Mouse (Mus musculus): ENCODE data around the gene Lfng.

Lfng gene

DNA sequence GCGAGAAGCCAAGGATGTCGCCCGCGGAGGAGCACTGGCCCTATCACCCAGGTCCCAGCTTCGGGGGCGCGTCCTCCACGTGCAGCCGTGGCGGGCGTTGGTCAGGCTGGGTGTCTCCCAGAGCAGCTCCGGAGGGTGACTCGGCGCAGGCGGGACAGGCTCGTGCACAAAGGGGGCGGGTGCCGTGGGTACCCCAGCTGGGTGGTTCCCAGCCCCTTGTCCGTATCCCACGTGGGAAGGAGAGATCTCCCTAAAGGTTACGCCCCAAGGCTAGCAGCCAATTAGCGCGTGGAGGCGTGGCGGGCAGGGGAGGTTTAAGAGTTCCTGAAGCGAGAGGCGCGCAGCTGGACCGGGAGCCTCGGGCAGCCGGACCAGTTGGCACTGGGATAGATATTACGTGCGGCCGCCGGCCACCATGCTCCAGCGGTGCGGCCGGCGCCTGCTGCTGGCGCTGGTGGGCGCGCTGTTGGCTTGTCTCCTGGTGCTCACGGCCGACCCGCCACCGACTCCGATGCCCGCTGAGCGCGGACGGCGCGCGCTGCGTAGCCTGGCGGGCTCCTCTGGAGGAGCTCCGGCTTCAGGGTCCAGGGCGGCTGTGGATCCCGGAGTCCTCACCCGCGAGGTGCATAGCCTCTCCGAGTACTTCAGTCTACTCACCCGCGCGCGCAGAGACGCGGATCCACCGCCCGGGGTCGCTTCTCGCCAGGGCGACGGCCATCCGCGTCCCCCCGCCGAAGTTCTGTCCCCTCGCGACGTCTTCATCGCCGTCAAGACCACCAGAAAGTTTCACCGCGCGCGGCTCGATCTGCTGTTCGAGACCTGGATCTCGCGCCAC lies at the start of gene Lfng:
Gene Lfng (plus strand): TSS at position 320 of the 835 bp plus-strand sequence.
- DNase-seq (ENCODE audit: low read depth), result peak; percentile 51

DNA sequence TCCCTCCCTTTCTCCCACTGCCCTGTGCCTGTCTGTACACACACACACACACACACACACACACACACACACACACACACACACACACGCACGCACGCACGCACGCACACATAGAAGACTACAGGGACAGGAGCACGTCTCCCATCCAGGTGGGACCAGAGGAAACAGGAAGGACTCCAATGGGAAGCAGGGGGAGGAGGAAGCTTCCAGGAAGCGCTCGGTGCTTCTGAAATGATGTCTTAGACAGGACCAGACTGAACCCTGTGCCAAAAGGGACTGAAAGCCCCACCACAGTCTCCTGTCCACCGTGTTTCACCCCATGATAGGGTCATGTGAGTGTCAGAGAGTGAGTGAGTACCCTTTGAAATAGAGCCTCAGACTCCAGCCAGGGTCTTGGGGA lies 44.5 kb upstream of the Lfng start:
- no peak for DNase-seq (ENCODE audit: low read depth)

DNA sequence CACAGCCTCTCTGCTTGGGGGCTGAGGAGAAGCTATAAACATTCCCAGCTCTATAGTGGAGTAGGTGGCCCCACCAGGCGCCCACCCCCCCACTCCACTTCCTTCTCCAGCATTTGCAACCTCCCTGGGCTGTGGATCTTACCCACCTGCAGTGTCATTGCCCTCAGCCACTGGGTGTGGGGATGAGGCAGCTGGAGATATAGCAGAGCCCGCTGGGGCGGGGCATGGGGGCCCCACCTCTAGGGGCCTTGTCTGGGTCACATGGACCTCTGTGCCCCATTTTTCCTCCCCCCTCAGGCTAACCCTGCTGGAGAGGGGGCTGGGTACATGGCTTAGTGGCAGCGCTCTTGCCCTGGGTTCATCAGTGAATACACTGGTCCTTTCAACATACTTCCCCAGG lies 42.2 kb upstream of the Lfng start, which contains the start of gene Grifin:
Gene Grifin (minus strand): TSS at position 176 of the 400 bp plus-strand sequence.
- no peak for DNase-seq (ENCODE audit: low read depth)

DNA sequence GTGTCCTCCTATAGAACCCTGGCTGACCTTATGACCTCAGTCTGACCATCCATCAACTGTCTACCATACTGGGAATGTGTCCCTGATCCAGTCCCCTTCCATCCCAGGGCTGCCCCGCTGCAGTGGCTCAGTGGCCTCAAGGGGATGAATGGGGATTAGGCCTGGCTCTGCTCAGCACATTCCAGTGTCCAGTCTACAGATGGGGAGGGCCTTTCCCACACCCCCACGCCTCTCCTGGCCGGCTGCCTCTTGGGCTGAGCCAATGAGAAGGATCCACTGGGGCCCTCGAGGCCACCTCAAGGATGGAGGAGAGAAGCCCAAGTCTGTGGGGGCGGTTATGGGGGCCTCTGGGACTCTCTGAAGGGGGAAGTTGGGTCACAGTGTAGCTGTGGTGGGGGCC lies 41.7 kb upstream of the Lfng start:
- DNase-seq (ENCODE audit: low read depth), result peak; percentile 47

DNA sequence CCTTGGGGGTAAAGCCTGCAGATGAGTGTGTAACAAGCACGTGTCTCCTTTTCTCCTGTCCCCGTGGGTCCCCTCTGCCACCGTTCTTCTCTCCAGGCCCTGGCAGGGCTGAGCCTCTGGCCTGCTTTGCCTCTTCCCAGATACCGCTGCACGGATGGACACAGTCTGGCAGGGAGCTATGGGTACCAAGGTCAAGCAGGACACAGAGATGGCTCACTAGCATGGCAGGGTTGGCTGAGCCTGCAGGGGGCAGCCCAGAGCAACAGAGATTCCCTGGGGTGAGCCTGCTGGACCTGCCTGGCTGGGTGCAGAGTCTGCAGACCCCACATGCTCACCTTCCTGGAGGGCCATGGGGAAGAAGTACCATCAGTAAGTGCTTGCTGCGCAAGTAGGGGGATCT lies 41.3 kb upstream of the Lfng start:
- peak; percentile 53 for DNase-seq (ENCODE audit: low read depth)

DNA sequence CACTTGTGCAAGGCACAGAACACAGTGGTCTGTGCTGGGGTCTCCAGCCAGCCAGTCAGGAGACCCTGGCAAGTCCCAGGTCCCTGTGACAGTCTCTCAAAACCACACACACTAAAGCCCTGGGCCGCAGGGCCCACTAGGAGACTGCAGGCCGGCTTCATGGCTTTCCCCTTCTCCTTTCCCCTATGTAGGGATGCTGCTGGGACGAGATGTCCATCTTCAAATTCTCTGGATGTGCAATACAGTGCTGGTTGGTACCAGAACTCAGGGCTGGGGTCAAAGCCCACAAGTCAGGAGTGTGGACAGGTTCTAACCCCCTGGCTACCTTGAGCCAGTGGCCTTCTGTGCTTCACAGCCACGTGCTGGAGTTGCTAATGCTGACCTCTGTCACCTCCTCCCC lies 40.8 kb upstream of the Lfng start:
- no peak for DNase-seq (ENCODE audit: low read depth)

DNA sequence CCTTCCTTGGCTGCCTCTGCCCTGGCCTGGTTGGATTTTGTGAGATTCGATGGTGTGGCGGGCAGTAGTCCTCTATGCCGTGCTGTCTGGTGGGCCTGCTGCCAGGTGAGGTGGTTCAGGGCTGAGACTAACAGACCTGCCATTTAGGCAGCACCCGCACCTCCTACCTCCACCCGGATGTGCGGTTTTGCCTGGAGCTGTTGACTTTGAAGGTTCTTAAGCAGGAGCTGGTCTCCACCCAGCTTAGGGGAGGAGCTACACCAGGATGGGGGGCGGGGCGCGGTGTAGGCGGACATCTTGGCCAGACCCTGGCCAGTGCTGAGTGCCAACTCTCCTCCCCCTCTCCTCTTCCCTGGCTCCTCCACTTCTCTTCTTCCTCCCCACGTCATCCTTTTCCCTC lies 39.8 kb upstream of the Lfng start:
- peak; percentile 43 for DNase-seq (ENCODE audit: low read depth)

DNA sequence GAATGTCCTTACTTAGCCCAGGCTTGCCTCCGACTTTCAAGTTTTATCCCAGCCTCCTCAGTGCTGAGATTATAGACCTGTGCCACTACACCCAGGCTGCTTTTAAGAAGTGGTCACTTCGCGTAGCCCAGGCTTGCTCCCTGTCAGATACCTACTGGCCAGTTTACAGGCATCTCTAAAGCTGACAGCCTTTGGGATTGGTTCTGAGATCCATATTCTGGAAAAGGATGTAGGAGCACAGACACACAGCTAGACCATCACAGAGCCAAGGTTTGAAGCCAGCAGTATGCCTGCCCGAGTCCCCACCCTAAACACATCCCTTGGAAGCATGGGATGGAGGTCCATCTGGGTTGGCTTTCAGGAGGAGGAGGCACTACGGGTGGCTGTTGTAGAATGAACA lies 39.4 kb upstream of the Lfng start:
- DNase-seq (ENCODE audit: low read depth), result no peak

DNA sequence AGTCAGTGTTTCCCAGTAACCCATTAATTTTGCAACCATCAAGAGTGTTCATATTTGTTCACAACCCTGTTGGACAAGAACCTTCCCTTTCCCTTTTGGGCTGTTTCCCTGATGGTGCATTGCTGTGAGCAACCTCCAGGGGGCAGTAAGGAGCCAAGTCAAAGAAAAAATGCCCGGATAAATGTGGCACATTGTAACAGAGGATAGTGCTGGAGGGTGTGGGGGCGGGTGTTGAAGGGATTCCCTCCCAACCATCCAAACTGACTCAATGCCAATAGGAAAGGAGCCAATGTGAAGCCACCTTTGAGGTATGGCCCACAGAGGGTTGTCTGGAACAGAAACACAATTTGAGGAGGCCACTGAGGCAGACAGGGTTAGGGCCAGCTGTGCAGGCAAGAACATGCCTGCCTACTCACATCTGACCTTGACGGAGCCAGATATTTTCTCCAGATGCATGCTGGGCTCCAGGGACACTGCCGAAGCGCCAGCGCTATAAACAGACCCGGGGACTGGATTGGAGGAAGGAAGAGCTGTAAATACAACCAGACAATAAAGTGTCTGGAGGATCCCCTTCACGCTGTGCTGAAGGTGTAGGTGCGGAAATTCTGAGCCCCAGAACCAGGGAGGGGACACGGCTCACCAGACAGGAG lies 38.7 kb upstream of the Lfng start:
- peak; percentile 84 for DNase-seq (ENCODE audit: low read depth)

DNA sequence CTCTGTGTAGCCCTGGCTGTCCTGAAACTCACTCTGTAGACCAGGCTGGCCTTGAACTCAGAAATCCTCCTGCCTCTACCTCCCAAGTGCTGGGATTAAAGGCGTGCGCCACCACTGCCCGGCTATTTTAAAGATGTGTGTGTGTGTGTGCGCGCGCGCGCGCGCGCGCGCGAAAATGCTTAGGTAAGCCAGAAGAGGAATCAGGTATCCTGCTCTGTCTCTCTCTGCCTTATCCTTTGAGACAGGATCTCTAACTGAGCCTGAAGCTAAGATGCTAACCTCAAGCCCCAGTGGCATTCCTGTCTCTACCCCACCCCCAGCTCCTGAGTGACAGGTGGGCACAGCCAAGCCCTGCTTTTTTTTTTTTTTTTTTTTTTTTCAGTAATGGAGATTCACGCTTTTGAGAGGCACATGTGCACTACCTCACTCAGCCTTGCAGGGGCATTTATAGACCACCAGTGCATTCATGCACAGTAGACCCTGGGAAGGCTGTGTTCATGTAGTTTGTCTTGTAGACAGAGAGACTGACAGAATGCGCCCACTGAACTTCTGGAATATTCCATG lies 38.0 kb upstream of the Lfng start:
- DNase-seq (ENCODE audit: low read depth), result no peak

DNA sequence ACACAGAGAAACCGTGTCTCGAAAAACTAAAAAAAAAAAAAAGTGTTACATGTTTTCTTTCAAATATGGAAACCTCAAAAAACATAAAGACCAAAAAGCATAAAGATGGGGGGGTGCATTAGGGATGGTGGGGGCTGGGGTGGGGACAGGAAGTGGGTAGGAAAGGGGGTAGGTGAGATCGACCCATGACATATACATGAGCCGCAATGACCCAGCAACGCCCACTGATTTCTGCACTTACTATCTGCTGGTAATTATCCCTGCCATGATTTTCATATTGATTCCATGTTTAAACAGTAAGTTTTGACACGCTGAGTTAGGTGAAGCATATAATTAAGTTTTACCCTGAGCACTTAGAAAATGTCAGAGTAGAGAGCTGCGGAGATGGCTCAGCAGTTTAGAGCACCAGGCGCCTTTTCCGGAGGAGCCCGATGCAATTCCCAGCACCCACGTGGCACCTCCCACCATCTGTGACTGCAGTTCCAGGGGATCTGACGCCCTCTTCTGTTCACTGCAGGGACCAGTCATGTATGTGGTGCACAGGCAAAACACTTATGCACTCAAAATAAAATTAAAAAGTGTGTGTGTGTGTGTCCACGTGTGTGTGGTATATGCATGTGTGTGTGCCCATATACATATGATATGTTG lies 36.8 kb upstream of the Lfng start:
- DNase-seq (ENCODE audit: low read depth), result no peak

DNA sequence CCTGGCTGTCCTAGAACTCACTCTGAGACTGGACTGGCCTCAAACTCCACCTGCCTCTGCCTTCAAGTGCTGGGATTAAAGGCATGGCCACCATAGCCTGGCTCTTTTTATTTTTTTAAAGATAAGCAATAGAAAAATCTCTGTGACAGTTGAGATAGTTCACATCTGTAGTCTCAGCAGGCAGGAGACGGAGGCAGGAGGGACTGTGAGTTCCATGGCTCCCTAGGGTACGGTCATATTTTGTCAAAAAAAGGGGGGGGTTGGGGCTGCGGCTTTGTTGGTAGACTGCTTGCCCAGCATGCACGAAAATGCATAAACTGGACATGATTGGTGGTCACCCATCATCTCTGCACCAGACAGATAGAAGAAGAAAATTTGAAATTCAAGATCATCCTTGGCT lies 35.9 kb upstream of the Lfng start:
- no peak for DNase-seq (ENCODE audit: low read depth)

DNA sequence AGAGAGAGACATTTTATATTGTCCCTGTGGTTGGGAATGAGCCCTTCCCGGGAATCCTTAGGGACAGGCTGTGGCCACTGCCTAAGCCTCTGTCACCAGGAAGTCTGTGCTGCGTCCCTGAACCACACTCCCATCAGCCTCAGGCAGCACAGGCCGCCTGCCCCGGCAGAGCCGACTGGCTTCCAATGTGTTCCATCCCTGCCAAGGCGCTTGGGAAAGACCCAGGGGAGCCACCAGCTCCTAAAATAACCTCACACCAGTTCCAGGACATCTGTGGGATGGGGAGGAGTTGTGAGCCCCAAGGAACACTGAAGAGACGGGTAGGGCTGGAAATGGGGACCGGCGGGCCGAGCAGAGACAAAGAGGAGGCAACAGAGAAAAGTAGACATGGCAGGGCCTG lies 35.4 kb upstream of the Lfng start:
- DNase-seq (ENCODE audit: low read depth), result peak; percentile 19

DNA sequence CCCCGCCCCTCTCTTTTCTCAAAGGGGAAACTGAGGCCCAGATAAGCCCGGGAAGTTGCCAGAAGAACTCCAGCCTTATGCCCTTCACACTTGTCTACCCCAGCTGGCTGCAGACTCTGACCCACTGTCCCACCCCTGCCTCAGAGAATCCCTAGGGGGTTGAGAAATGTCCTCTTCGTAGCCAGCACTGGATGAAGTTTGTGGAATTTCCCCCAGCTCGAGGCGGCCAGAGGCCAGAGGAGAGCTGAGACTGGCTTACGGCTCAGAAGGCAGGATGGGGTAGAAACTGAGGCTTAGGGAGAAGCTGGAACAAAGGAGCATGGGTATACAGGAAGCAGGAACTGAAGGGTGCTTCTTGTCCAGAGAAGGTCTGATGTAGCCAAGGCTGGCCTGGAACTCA lies 34.5 kb upstream of the Lfng start:
- peak; percentile 17 for DNase-seq (ENCODE audit: low read depth)

DNA sequence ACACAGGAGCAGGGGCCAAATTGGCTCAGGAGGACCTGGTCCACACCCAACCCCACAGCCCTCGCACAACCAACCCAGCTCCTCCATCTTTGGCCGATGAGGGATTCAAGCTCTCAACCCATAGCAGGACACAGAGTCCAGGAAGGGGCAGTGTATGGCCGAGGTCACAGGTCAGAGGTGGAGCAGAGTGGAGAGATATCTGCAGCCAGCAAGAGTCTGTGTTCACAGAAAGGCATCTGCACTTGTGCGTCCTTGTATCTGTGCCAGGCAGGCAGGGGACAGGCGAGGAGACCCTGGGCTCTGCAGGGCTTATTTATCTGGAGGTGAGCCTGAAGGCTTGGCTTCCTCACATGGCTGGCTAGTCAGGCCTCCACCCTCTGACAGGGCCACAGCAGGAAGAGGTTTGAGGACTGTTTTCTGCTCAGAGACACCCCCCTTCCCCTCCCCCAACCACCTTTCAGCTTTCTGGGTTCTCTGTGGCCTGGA lies 31.7 kb upstream of the Lfng start:
- no peak for DNase-seq (ENCODE audit: low read depth)

DNA sequence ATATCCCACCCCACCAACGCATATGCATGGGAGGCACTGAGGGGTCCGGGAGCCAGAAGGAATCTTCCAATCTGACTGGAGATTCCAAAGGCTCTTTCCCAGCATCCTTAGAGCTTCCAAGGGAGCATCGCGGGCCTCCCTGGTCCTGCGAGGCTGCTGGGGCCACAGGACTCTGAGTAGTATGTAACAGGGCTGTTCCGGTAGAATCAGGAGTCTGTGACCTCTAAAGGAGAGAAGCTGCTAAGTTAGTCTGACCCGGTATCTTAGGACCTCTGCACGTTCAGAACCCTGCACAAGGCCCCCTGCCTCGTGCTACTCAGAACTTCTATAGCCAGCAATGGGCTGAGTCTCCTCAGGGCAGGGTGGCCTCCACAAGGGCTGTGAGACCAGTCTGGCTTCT lies 27.9 kb upstream of the Lfng start:
- no peak for DNase-seq (ENCODE audit: low read depth)

DNA sequence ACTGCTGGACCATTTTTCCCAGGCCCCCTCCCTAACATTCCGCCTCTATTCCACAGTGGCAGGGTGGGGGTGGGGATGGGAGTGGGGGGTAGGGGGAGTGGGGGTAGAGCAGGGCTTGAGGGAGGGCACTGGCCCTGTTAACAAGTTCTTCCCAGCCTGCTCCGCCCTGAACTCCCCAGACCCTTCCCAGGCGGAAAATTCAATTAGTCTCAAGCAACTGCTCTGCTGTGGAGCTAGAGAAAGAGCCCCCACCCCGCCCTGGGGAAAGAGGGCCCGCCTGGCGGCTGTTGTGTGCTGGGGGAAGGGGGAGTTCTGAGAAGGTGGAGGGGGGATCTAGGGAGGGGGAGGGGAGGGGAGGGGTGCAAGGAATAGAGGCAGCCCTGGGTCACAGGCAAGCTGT lies 27.3 kb upstream of the Lfng start:
- no peak for DNase-seq (ENCODE audit: low read depth)

DNA sequence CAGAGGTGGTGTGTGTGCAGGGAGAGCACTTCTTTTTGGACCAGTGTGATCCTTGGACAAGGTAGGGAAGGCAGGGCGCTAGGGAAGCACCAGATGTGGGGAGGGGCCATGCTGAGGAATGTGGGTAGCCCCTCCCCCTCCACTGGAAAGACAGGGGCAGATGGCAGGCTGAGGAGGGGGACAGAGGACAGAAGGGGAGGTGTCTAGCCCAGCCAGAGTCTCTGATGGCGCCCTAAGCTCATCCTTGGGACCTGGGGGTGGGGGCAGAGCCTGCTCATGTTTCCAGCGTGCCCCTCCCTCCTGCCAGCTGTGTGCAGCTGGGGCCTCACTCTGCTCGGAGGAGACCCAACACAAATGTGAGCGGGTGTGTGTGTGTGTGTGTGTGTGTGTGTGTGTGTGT lies 25.6 kb upstream of the Lfng start:
- no peak for DNase-seq (ENCODE audit: low read depth)

DNA sequence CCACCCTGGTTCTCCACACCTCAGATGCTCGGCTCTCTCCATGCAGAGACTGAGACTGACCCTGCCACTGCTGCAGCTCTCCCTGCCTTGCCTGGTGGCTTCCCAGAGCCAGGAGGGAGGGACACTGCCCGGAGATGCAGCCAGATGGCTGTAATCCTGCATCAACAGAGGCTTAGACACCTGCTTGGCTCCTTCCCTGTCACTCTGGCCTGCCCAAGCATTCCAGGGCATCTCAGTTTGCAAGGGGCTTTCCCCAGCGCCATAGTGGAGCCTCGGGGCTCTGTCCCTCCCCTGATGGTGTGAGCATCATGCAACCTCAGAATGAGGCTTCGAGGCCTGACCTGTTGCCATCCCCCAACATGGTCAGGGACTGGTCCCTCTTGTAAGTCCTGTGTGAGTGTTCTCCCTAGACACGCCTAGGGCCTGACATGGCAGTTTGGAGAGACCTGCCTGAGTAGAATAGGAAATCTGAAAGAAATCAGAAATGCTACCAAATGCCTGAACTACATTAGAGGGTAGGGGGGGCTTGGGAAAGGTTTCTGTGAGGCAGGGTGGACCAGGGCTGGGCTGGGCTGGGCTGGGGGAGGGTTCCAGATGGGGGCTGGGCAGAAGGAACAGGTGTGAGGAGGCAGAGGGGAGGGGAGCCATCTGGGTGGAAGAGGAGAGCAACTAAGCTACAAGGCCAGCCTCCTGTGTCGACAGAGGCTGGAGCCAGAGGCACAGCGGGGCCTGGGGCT lies 24.0 kb upstream of the Lfng start:
- DNase-seq (ENCODE audit: low read depth), result no peak

DNA sequence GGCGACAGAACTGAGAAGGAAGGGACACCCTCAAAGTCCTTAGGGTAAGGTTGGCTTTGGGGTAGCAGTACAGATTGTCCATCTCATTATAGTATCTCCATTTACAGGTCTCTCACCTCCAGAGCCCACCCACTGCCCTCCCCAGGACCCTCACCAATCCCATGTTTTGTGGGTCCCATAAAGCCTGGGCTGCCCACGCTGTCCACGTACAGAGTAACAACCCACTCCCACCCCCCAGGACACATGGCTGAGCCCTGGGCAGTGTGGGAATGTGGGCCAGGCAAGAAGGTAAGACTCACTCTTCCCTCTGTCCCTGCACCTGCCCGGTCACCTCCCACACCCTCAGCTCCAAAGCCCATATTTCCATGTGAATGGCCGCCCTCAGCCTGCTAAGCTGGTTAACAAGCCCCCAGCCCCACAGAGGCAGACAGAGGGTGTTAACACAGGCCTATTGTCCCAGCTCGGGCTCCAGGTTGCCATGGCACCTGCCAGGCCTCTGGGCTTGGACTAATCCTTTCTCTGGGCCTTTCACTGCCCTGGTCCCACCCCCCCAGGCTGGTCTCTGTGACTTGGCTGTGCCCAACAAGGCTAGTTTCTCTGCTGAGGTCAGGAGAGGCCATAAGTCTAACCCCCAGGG lies 23.3 kb upstream of the Lfng start:
- DNase-seq (ENCODE audit: low read depth), result no peak

DNA sequence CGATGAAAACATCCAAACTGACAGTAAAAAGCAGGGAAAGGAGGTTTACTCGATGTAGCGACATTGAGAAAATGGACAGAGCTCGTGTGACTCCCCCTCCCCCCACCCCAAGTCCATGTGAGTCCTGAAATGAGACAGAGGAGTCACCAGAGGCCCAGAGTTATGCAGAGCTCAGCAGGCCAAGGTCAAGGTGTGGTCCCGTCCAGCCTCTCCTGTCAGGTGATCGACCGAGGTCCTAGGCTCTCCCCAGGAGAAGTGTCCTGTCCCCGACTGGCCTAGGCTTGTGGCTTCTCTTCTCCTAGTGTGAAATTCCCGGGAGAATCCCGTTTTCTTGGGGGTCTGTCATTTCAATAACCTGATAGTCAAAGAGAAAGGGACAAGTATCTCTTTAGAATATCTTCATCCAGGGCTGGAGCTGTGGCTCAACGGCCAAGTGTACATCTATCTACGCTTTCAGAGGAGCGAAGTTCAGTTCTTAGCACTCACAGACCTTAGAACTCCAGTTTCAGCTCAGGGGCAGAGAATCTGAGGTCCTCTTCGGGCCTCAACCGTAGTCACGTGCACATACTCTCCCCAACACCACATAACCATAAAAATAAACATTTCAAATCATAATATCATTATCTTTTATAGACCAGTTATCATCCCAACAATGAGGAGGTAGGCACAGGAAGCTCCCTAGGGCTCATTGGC lies 17.9 kb upstream of the Lfng start:
- DNase-seq (ENCODE audit: low read depth), result no peak
